Mouse (Mus musculus) gastrocnemius, postnatal 10 days (tissue): ENCODE measurements around the gene Frmpd1. TPM values are rescaled to one million over a fixed set of nuclear protein-coding genes. Genes with fewer than 3 reads are reported as not detected.

Experiments used
- DNase-seq: peaks from one replicate; pipeline ENCODE4 v3.0.0; 2021; ENCODE audit warnings: mixed read lengths
- long read RNA-seq, 2 experiments: library from polyadenylated mRNA; stranded (forward); transcript quantifications; one replicate each; pipeline ENCODE4 v2.0.0; 2021
- total RNA-seq, 2 experiments: library from RNA; stranded (reverse); gene quantifications; 2 replicates each; pipeline ENCODE4 v1.2.3; 2021

The Frmpd1 gene
- total RNA-seq: 1 to 10 TPM; 3.6 to 3.9 TPM
- long read RNA-seq, experiment 1, full-length matches to known transcripts: 2 of 2 reads
- long read RNA-seq, experiment 1, partial matches to known transcripts: 0 of 2 reads
- long read RNA-seq, experiment 1, other reads (novel, unspliced or antisense): 0 of 2 reads
- long read RNA-seq, experiment 2, full-length matches to known transcripts: 3 of 5 reads
- long read RNA-seq, experiment 2, partial matches to known transcripts: 1 of 5 reads
- long read RNA-seq, experiment 2, other reads (novel, unspliced or antisense): 1 of 5 reads

DNA sequence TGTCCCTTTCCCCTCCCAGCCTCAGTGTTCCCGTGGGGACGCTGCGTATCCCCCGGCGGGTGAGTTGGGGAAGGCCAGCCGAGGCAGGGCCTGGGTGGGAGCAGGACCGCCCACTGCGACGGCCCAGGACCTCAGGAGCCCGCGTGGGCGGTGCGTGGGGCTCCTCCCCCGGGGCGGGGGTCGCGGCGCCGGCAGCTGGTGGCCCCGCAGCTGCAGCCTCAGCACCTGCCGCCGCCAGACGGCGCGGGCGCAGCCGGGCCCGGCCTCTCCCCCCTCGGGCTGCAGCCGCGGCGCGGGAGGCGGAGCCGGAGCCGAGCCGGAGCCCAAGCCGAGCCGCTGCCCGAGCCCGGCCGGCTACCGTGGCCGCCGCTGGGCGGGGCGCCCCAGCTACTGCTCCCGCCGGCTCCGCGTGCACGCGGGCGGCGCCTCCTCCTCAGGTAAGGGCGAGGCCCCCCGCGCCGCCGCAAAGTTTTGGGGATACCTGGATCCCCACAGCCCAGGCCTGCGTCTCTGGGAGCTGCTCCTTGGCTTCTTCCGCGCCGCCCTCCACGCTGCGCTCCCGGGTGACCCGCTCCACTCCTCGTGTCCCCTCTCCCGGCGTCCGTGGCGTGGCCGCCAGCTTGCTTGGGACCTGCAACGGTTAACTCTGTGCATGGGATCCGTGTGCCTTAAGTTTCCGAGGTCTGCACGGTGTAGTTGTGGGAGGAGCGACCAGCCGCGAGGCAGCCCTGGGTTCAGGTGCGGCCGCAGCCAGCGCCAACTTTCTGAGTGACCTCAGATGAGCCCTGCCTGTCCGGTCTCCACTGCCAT lies at the start of gene Frmpd1:
Gene Frmpd1 (plus strand): TSS at position 355 of the 810 bp plus-strand sequence.
- peak; percentile 71 for DNase-seq

DNA sequence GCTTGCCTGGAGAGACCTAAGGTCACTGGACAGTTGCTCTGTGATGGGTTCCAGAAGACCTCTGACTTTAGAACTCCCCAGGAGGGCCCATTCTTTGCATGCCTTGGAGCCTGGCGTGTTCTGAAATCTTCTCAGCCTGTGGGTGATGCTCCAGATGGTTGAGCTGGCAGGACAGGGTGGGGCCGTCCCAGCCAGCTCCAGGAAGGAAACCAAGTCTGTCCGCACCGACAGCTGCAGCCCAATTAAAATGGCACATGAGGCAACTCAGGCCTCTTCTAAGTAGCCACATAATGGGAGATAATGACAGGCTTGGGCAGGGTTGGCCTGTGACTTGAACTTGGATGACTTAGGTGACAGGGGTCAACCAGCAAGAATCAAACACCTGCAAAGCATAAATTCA lies 47.0 kb upstream of the Frmpd1 start:
- DNase-seq: no peak

DNA sequence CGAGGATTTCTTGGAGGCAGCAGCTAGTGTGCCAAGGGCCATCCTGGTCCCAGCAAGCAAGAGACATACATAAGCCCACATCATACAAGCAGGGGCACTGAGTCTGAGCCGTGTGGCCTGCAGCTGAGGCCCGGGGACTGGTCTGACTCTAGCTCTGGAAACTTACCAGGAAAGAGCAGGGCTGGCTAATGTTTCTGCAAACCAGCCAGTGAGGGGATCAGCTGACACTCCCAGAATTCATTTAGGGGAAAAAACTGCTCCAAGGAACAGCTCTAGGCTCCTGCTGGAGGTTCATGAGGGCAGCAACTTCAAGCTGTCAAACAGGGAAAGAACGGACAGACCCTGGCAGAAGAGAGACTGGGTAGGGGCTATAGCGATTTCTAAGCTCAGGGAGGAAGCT lies 42.8 kb upstream of the Frmpd1 start:
- peak; percentile 9 for DNase-seq

DNA sequence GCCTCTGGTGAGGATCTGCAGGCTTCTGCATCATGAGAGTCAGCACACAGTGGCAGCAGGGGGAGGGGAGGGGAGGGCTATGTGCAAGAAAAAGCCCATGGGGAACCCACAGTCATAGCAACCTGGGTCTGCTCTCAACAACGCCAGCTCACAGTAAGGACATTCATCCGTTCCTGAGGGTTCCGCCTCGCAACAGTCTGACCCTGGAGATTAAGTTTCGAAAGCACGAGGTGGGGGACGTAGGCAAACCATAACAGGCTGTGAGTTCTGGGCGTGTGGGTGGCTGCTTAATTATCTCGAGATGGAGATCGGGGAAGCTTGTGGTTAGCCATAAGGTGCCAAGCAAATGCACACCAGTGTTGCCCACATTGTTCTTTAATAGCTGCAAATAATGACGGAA lies 42.3 kb upstream of the Frmpd1 start:
- no peak for DNase-seq

DNA sequence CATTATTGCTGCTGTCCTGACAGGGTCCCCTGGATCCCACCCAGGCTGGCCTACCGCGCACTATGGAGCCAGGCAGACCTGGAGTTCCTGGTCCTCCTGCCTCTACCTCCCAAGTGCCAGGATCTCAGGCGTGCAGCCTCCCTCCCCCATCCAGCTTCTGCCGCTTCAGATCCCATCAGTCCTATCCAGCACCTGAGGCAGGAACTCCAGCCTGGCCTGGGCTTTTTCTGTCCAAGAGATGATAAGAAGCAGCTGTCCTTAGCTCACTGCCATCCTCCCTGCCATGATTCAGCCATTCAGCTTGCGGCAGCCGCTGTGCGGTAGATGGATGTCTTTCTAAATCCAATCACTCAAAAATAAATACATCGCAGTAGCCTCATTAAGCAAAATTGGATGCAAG lies 41.7 kb upstream of the Frmpd1 start:
- DNase-seq: no peak

DNA sequence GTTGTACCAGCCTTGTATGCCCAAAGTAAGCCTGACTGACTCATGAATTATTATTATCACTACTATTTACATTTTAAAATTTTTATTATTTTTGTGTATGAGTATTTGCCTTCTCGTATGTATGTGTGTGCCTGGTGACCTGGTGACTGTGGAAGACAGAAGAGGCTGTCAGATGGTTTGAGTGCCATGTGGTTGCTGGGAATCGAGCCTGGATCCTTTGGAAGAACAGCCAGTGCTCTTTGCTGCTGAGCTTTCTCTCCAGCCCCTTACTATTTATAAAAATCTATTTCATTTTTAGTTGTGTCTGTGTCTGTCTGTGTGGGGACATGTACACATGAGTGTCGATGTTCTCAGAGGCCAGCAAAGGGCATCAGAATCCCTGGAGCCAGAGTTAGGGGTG lies 28.2 kb upstream of the Frmpd1 start:
- no peak for DNase-seq

GRCm38 (mm10) chr4:45158608-45159007 lies 26.1 kb upstream of the Frmpd1 start:
- no peak for DNase-seq

GRCm38 (mm10) chr4:45160773-45161172 lies 23.9 kb upstream of the Frmpd1 start:
- no peak for DNase-seq

- no peak for DNase-seq
Measured at GRCm38 (mm10) chr4:45163711-45164110, 21.0 kb upstream of the Frmpd1 start.

- no peak for DNase-seq
Measured at GRCm38 (mm10) chr4:45165477-45165876, 19.2 kb upstream of the Frmpd1 start.

DNA sequence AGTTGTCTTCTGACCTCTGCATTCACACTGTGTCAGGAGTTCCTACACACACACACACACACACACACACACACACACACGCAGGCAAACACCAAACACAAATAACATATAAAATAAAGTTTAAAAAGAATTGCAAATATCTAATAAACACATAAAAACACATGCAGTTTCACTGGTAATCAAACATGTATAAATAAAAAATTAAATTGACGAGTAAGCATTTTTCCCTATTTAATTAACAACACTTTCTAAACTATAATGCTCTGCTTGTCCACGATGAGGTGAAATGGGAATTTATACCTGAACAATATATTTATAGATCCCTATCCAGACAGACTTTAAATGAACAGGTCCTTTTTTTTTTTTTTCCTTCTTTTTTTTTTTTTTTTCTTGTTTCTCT lies 18.7 kb upstream of the Frmpd1 start:
- no peak for DNase-seq

DNA sequence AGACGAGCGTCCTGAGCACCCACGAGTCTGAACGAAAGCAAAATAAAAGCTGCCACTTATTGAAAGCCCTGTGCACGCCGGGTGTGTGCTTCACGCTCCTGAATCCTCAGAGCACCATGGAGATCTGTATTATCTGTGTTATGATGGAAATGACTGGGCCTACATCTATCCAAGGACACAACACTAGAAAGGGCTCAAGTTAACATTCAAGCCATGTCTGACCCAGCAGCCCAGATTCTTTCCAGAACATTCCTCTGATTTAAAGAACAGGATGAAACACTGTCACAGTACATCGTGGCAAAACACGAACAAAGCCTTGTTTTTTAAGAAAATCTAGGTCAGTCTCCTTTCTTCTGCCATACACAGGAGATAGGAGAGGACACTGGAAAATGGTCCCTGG lies 13.3 kb upstream of the Frmpd1 start:
- no peak for DNase-seq

DNA sequence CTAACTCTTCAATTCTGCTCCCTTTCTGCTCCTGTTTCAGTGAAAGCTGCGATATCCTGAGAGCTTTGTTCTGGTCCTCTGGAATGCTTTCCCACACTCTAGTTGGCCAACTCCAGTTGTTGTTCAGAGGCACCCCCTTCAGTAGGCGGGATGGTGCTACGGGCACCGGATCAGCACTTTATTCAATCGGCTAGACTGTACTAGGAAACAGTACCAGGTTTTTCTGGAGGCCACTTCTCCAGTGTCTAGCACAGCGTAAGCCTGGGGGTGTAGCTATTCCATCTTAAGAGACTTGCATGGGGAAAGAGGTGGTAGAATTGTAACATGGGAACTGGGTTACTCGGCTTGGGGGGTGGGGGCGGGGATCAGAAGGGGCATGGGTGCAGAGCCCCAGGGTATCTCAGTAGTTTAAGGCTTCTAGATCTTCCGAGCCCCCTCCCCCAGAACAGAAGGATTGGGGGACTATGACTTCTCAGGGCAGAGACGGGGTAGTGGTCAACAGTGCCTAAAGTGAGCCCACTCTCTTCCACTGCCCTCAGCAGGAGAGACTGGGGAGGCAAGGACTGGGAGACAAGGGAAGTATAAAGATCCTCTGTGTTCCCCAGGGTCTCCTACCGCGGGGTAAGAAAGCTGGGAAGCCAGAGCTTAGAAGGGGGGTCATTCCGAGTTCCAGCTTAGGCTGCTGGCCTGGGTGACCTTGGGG lies 706 bp upstream of the Frmpd1 start:
- no peak for DNase-seq

GRCm38 (mm10) chr4:45185331-45185669 lies 625 bp downstream of the Frmpd1 start:
- DNase-seq: no peak

DNA sequence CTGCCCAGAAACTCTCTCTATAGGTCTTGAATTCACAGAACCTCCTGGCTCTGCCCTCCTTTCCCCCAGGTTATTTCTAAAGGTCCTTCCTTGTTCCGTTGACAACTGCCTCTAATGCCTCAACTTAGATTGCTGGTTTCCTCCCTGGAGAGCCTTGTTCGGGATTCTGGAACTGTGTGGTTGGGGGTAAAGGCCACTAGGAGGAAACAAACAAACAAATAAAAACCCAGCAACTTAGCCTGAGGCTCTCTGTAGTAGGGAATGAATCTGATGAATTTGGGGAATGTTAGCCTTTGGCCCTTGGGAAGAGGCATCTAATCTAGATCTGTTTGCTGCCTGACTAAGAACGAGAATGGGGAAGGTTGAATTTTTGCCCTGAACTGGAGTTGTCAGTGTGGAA lies 13.6 kb downstream of the Frmpd1 start:
- no peak for DNase-seq

DNA sequence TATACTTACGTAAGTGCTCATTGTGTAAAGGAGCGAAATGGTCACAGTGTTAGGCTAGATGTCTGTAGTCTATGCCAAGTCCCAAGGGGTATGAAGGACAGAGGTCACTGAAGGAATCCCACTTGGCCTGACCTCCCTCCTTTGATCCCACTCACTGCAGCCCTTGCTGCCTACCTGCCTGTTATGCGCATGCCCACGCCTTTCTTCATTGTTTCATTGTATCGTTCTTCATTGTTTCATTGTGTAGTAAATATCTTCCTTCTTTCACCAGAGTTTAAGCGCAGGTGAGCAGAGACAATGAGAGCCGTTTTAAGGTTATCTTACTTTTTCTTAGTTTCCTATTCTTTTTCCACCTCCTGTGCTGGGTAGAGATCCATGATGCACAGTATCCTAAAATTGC lies 18.6 kb downstream of the Frmpd1 start:
- no peak for DNase-seq

DNA sequence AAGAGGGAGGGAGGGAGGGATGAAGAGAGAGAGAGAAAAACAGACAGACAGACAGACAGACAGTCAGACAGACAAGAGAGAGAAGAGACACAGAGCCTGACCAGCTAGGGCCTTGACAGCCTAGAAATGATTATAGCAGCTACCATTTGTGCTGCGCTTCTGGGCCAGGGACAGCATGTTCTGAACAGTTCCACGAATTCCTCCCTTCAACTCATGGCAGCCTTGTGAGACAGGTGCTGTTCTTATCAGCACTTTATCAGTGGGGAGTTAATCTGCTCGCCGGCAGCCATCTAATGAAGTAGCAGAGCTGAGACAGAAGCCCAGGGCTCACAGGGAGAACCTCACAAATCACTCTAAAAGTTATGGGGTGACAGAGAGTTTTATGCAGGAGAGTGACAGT lies 22.8 kb downstream of the Frmpd1 start:
- no peak for DNase-seq

- DNase-seq: peak; percentile 20
Measured at GRCm38 (mm10) chr4:45208832-45209363, 24.2 kb downstream of the Frmpd1 start.

- DNase-seq: no peak
Measured at GRCm38 (mm10) chr4:45212342-45213063, 27.8 kb downstream of the Frmpd1 start.

GRCm38 (mm10) chr4:45219946-45220345 lies 35.3 kb downstream of the Frmpd1 start:
- DNase-seq: no peak

- DNase-seq: no peak
Measured at GRCm38 (mm10) chr4:45222395-45222794, 37.7 kb downstream of the Frmpd1 start.

DNA sequence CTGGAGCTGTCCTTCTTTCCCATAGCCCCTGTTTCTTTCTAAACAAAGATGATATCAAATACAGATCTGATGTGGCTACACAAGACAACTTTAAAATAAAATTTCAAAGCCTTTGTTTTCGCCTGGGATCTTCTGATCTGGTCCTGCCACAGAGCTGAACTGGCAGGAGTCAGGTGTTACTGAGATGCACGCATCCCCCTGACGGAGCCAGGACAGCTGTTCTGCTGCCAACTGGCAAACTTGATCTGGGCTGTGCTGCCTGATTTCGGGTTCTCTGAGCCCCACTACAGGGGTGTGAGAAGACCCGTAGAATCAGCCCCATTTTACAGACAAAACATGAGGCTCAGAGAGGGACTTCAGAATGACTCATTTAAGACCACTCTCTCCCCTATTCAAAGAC lies 45.6 kb downstream of the Frmpd1 start:
- DNase-seq: no peak
